Mouse (Mus musculus) myocyte (in vitro differentiated cells): ENCODE measurements around the gene Gldc.

ENCODE experiments used
- POLR2A ChIP-seq: IDR thresholded peaks from one replicate; pipeline ENCODE4 v1.6.1; 2011; ENCODE audit warnings: low read depth, mild to moderate bottlenecking, control low read depth, moderate library complexity; ENCODE audit not compliant: insufficient read length
- USF1 ChIP-seq: IDR thresholded peaks from one replicate; pipeline ENCODE4 v1.6.1; 2011; ENCODE audit warnings: low read depth, mild to moderate bottlenecking, control low read depth, moderate library complexity

DNA sequence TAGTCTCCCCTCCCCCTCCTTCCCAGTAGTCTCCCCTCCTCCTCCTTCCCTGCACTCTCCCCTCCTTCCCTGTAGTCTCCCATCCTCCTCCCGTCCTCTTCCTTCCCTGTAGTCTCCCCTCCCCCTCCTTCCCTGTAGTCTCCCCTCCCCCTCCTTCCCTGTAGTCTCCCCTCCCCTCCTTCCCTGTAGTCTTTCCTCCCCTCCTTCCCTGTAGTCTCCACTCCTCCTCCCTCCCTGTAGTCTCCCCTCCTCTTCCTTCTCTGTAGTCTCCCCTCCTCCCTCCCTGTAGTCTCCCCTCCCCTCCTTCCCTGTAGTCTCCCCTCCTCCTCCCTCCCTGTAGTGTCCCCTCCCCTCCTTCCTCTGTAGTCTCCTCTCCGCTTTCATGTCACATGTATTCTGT, 38.8 kb upstream of the Gldc start:
- TF ChIP-seq POLR2A (no peak), USF1 (no peak)
